8 mouse cellular contexts compared by ENCODE assay signal in the genomic region with DNA sequence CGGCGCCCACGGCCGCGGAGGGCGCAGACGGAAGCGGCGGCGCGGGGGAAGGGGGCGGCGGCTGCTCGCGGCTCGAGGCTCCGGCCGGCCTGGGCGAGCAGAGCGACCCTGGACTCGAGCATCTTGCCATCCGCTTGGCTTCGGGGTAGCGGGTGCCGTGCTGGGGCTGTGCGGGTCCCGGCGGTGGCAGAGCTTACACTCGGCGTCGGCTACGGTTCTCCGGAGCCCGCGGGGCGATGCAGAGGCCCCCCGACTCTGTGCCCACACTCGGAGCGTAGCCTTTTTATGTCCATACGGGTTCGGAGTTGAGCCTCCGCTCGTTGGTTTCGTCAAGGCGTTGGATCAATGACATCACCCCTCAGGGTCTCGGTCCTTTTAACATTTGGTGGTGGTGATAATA. TPM values are rescaled to one million over a fixed set of nuclear protein-coding genes. Genes with fewer than 3 reads are reported as not detected.
A peak's percentile ranks its signal among the peaks of the same experiment; 100 is the strongest.
DNase-seq lines count a peak whose midpoint lies in the region; ATAC-seq and TF ChIP-seq lines count a peak whose summit lies in the region.

No protein-coding gene starts in this region.

- peaks cover 2% of the 10 kb centered on the region; the same call in 1 of the 2 replicates for H3K36me3 ChIP-seq in kidney, adult 2 months (ENCODE audit: control insufficient read depth, insufficient read depth, low read length)
- peaks cover 9 to 16% of the 10 kb centered on the region in 2 experiments for H3K36me3 ChIP-seq in MEL (ENCODE audit: control insufficient read depth in 1 of 2, insufficient read depth in 2 of 2, low read length in 2 of 2)
- peaks cover 32% of the 10 kb centered on the region for H3K36me3 ChIP-seq in forebrain, embryonic 15.5 days
- peaks cover 20% of the 10 kb centered on the region; the same call in 1 of the 2 replicates for H3K36me3 ChIP-seq in macrophage (ENCODE audit: inconsistent target)

- peak overlapping the region; percentile 76 for H3K4me2 ChIP-seq in forebrain, embryonic 15.5 days (replicated peaks)

- TF ChIP-seq CTCF in kidney, adult 2 months (conservative IDR thresholded peaks at IDR 0.05; ENCODE audit: insufficient read depth, insufficient read length, low read depth, low read length): no peak
- TF ChIP-seq CTCF in MEL (IDR thresholded peaks at IDR 0.05 in 2 of 3, conservative IDR thresholded peaks at IDR 0.05 in 1 of 3; ENCODE audit: control insufficient read depth in 1 of 3, insufficient read depth in 1 of 3, low read depth in 2 of 3, low read length in 3 of 3, poor library complexity in 1 of 3, severe bottlenecking in 1 of 3): no peak

- DNase-seq in kidney, adult 2 months: no peak
- no peak for DNase-seq in kidney, adult 9 months
- DNase-seq in MEL (ENCODE audit: low read depth, low spot score): peak; percentile 54
- no peak for DNase-seq in spleen, postnatal 36 days (ENCODE audit: low spot score in 2 of 2)
- no peak for DNase-seq in urinary bladder, adult 18-20 months (ENCODE audit: low spot score in 2 of 2)
- DNase-seq in adrenal gland, postnatal 25 days: no peak

- TF ChIP-seq RAD21 in MEL (IDR thresholded peaks at IDR 0.05; ENCODE audit: low read depth, low read length): no peak

- ATAC-seq in forebrain, embryonic 15.5 days (replicated peaks): no peak; the same call in 1 of the 2 replicates

- H3K4me3 ChIP-seq in kidney, adult 2 months (ENCODE audit: insufficient read depth, low read depth, low read length): peak overlapping the region; percentile 85
- H3K4me3 ChIP-seq in MEL (ENCODE audit: control insufficient read depth in 1 of 2, insufficient read depth in 1 of 2, low read depth in 2 of 2, low read length in 2 of 2): peak overlapping the region; percentile 92 to 94
- H3K4me3 ChIP-seq in forebrain, embryonic 15.5 days: peak overlapping the region; percentile 84
- H3K4me3 ChIP-seq in macrophage (ENCODE audit: inconsistent target): peak overlapping the region; percentile 56

- H3K79me2 ChIP-seq in MEL (ENCODE audit: control insufficient read depth, insufficient read depth, low read length, poor library complexity): peaks cover 67% of the 10 kb centered on the region
- H3K79me2 ChIP-seq in macrophage (ENCODE audit: inconsistent target): peaks cover 65% of the 10 kb centered on the region

- H3K9ac ChIP-seq in MEL (ENCODE audit: control insufficient read depth, low read depth, low read length, poor library complexity, severe bottlenecking): peak overlapping the region; percentile 86
- peak overlapping the region; percentile 86 for H3K9ac ChIP-seq in forebrain, embryonic 15.5 days (replicated peaks)

- no peak for TF ChIP-seq EP300 in MEL (IDR thresholded peaks at IDR 0.05; ENCODE audit: low read depth in 1 of 2, low read length in 2 of 2)

- no peak for TF ChIP-seq POLR2A in kidney, adult 2 months (IDR thresholded peaks at IDR 0.05; ENCODE audit: low read depth, low read length)
- no peak for TF ChIP-seq POLR2A in MEL (IDR thresholded peaks at IDR 0.05; ENCODE audit: control insufficient read depth in 1 of 2, insufficient read depth in 1 of 2, low read depth in 1 of 2, low read length in 2 of 2, poor library complexity in 1 of 2)

- no peaks in the 10 kb centered on the region for H3K27me3 ChIP-seq in kidney, adult 2 months (replicated peaks; ENCODE audit: control insufficient read depth, insufficient read depth, low read length)
- no peaks in the 10 kb centered on the region for H3K27me3 ChIP-seq in MEL (ENCODE audit: control insufficient read depth in 1 of 2, insufficient read depth in 2 of 2, low read length in 2 of 2)
- H3K27me3 ChIP-seq in forebrain, embryonic 15.5 days: no peaks in the 10 kb centered on the region

- H3K27ac ChIP-seq in kidney, adult 2 months (ENCODE audit: insufficient read depth, low read depth, low read length): peak overlapping the region; percentile 8; the same call in 1 of the 2 replicates
- H3K27ac ChIP-seq in MEL (ENCODE audit: control insufficient read depth, low read depth, low read length) (peak overlapping the region; percentile 26; the same call in 1 of the 2 replicates), macrophage (no peak overlapping the region)
- H3K27ac ChIP-seq in forebrain, embryonic 15.5 days (replicated peaks): peak overlapping the region; percentile 59

- under 1% methylated on average over 39 of the region's 46 CpGs for WGBS in kidney, adult 2 months
- WGBS in forebrain, embryonic 15.5 days: under 1% methylated on average over 42 of the region's 46 CpGs
- 1% methylated on average over 44 of the region's 46 CpGs for WGBS in macrophage (ENCODE audit: missing documents)

- peaks cover 29% of the 10 kb centered on the region for H3K4me1 ChIP-seq in kidney, adult 2 months (ENCODE audit: control insufficient read depth, insufficient read depth, low read length)
- H3K4me1 ChIP-seq in MEL (ENCODE audit: control insufficient read depth in 1 of 2, insufficient read depth in 2 of 2, low read length in 2 of 2): peaks cover 0 to 7% of the 10 kb centered on the region in 2 experiments; a peak in 2 of 4 replicates
- peaks cover 38% of the 10 kb centered on the region for H3K4me1 ChIP-seq in forebrain, embryonic 15.5 days

- no peaks in the 10 kb centered on the region for H3K9me3 ChIP-seq in MEL (replicated peaks; ENCODE audit: insufficient read depth, low read length)
- no peaks in the 10 kb centered on the region for H3K9me3 ChIP-seq in forebrain, embryonic 15.5 days

TF ChIP-seq in MEL, 35 proteins besides CTCF, POLR2A, EP300 and RAD21:
- TF ChIP-seq MAZ (IDR thresholded peaks at IDR 0.05; ENCODE audit: low read depth, low read length) (no peak), TCF12 (IDR thresholded peaks at IDR 0.05; ENCODE audit: low read depth, low read length) (no peak), GABPA (IDR thresholded peaks at IDR 0.05; ENCODE audit: low read depth, low read length) (no peak), USF1 (IDR thresholded peaks at IDR 0.05; ENCODE audit: low read depth, low read length) (no peak), NELFE (IDR thresholded peaks at IDR 0.05; ENCODE audit: low read depth, low read length) (peak; percentile 9; the same call in 1 of the 2 replicates), MEF2A (IDR thresholded peaks at IDR 0.05; ENCODE audit: extremely low read depth, insufficient replicate concordance, low read depth, low read length, poor library complexity, severe bottlenecking) (peak; percentile 4; the same call in 1 of the 2 replicates), ETS1 (IDR thresholded peaks at IDR 0.05; ENCODE audit: low read depth, low read length) (no peak), E2F4 (IDR thresholded peaks at IDR 0.05; ENCODE audit: borderline replicate concordance, low read depth, low read length) (no peak), MYC (IDR thresholded peaks at IDR 0.05; ENCODE audit: low read depth, low read length) (no peak)

RNA-seq across cellular contexts. Expression of gene Gcn1l1, which starts 0.3 kb away (rescaled TPM):
- 42.2 and 45.4 TPM in 2 replicates for polyA plus RNA-seq in kidney, adult 2 months (2012; rRNA removed)
- total RNA-seq in MEL (2012; rRNA removed): 79.7 and 93.8 TPM in 2 replicates
- polyA plus RNA-seq in MEL (2012; ENCODE audit: insufficient read depth in 1 of 2, insufficient read length in 2 of 2, low read depth in 1 of 2, low replicate concordance in 2 of 2, missing spikeins in 1 of 2): 100 to 1,000 TPM in 1 of 2 experiments, 10 to 100 TPM in 1; 88.2 to 123 TPM
- polyA plus RNA-seq in forebrain, embryonic 15.5 days (2015; fragmentation: Nextera tagmentation; extraction: Ambion mirVana): 43.8 and 46.1 TPM in 2 replicates
- 100 to 1,000 TPM in 19 of 26 experiments, 10 to 100 TPM in 7; 62.0 to 244 (median 110) TPM for total RNA-seq in macrophage (2018; cell fraction: chromatin; rRNA removed)
- 10 to 100 TPM; 10.0 to 31.8 (median 20.5) TPM for total RNA-seq in macrophage (2018; cell fraction: cytosol; rRNA removed)
- 10 to 100 TPM; 33.2 to 96.2 (median 57.2) TPM for total RNA-seq in macrophage (2018; cell fraction: nucleus; rRNA removed)
- 12.9 to 25.7 TPM (median 22.1 TPM) in 3 replicates for polyA plus RNA-seq in macrophage (2018)
- total RNA-seq in adrenal gland, postnatal 25 days (2021): 71.9 and 76.6 TPM in 2 replicates

RNA-seq across cellular contexts. Expression of gene Rplp0, which starts 6.1 kb away (rescaled TPM):
- 1,267 and 1,337 TPM in 2 replicates for polyA plus RNA-seq in kidney, adult 2 months (2012; rRNA removed)
- 2,878 and 3,028 TPM in 2 replicates for total RNA-seq in MEL (2012; rRNA removed)
- polyA plus RNA-seq in MEL (2012; ENCODE audit: insufficient read depth in 1 of 2, insufficient read length in 2 of 2, low read depth in 1 of 2, low replicate concordance in 2 of 2, missing spikeins in 1 of 2): 1,000 to 10,000 TPM; 3,294 to 4,164 TPM
- polyA plus RNA-seq in forebrain, embryonic 15.5 days (2015; fragmentation: Nextera tagmentation; extraction: Ambion mirVana): 1,000 and 1,018 TPM in 2 replicates
- 100 to 1,000 TPM in 3 of 26 experiments, 10 to 100 TPM in 23; 33.9 to 262 (median 61.4) TPM for total RNA-seq in macrophage (2018; cell fraction: chromatin; rRNA removed)
- 1,000 to 10,000 TPM in 11 of 26 experiments, 100 to 1,000 TPM in 15; 571 to 1,302 (median 885) TPM for total RNA-seq in macrophage (2018; cell fraction: cytosol; rRNA removed)
- 100 to 1,000 TPM; 118 to 274 (median 175) TPM for total RNA-seq in macrophage (2018; cell fraction: nucleus; rRNA removed)
- 520 to 1,272 TPM (median 1,219 TPM) in 3 replicates for polyA plus RNA-seq in macrophage (2018)
- 743 and 806 TPM in 2 replicates for total RNA-seq in adrenal gland, postnatal 25 days (2021)

RNA-seq across cellular contexts. Expression of gene Pxn, which starts 58.9 kb away (rescaled TPM):
- polyA plus RNA-seq in kidney, adult 2 months (2012; rRNA removed): 101 and 122 TPM in 2 replicates
- 12.7 and 15.2 TPM in 2 replicates for total RNA-seq in MEL (2012; rRNA removed)
- polyA plus RNA-seq in MEL (2012; ENCODE audit: insufficient read depth in 1 of 2, insufficient read length in 2 of 2, low read depth in 1 of 2, low replicate concordance in 2 of 2, missing spikeins in 1 of 2): 100 to 1,000 TPM in 1 of 2 experiments, 10 to 100 TPM in 1; 29.2 to 167 TPM
- polyA plus RNA-seq in forebrain, embryonic 15.5 days (2015; fragmentation: Nextera tagmentation; extraction: Ambion mirVana): 19.1 and 19.7 TPM in 2 replicates
- total RNA-seq in macrophage (2018; cell fraction: chromatin; rRNA removed): 100 to 1,000 TPM; 147 to 750 (median 196) TPM
- total RNA-seq in macrophage (2018; cell fraction: cytosol; rRNA removed): 100 to 1,000 TPM in 5 of 26 experiments, 10 to 100 TPM in 21; 72.4 to 157 (median 88.1) TPM
- 100 to 1,000 TPM; 108 to 337 (median 136) TPM for total RNA-seq in macrophage (2018; cell fraction: nucleus; rRNA removed)
- 48.5 to 74.5 TPM (median 67.7 TPM) in 3 replicates for polyA plus RNA-seq in macrophage (2018)
- total RNA-seq in adrenal gland, postnatal 25 days (2021): 38.4 and 45.8 TPM in 2 replicates
